Mouse (Mus musculus) ES-E14 (cell line): Measurements from ENCODE around the gene Macrod1.

ENCODE experiments used
- HCFC1 ChIP-seq: IDR thresholded peaks from 2 replicates; pipeline ENCODE4 v1.6.1; 2012; ENCODE audit warnings: low read length, inconsistent platforms, borderline replicate concordance; ENCODE audit not compliant: insufficient read depth
- ZNF384 ChIP-seq: IDR thresholded peaks from 2 replicates; pipeline ENCODE4 v1.6.1; 2012; ENCODE audit warnings: low read depth, low read length, inconsistent platforms

GRCm38 (mm10) chr19:7136714-7137498, 80.3 kb downstream of the Macrod1 start:
- TF ChIP-seq HCFC1 (no peak), ZNF384 (no peak)
